Mouse (Mus musculus) layer of hippocampus, postnatal 10 days (tissue): ENCODE data around the gene Hoxc9. TPM values are rescaled to one million over a fixed set of nuclear protein-coding genes. Genes with fewer than 3 reads are reported as not detected.

Source experiments
- DNase-seq, 2 experiments: peaks; one replicate each; pipeline ENCODE4 v3.0.0; 2021; ENCODE audit warnings: low spot score in 2 of 2
- long read RNA-seq: library from polyadenylated mRNA; stranded (forward); transcript quantifications from one replicate; pipeline ENCODE4 v2.0.0, GENCODE M21; 2023
- total RNA-seq, 2 experiments: library from RNA; stranded (reverse); gene quantifications; 2 replicates each; pipeline ENCODE4 v1.2.3; 2021

Gene Hoxc9
- not detected for total RNA-seq
- long read RNA-seq, result 0 reads

GRCm38 (mm10) chr15:102976171-102976570 is at the start of gene Hoxc9:
Gene Hoxc9 (plus strand): TSS chr15:102976439.
- no peak for DNase-seq

GRCm38 (mm10) chr15:102927032-102927645 is 49.1 kb upstream of the Hoxc9 start:
- DNase-seq, result no peak

- no peak for DNase-seq
Observed at GRCm38 (mm10) chr15:102931706-102932358, 44.4 kb upstream of the Hoxc9 start.

- no peak for DNase-seq
Observed at GRCm38 (mm10) chr15:102934438-102934837, 41.8 kb upstream of the Hoxc9 start.

- no peak for DNase-seq
Observed at GRCm38 (mm10) chr15:102934897-102935296, 41.3 kb upstream of the Hoxc9 start.

GRCm38 (mm10) chr15:102936279-102936972 is 39.8 kb upstream of the Hoxc9 start, which contains the start of gene Hoxc12:
Gene Hoxc12 (plus strand): TSS chr15:102936757.
- DNase-seq, result no peak

- no peak for DNase-seq
Observed at GRCm38 (mm10) chr15:102937036-102937666, 39.1 kb upstream of the Hoxc9 start.

- DNase-seq, result no peak
Observed at GRCm38 (mm10) chr15:102939256-102940155, 36.7 kb upstream of the Hoxc9 start.

- no peak for DNase-seq
Observed at GRCm38 (mm10) chr15:102942739-102943467, 33.3 kb upstream of the Hoxc9 start.

GRCm38 (mm10) chr15:102943468-102943813 is 32.8 kb upstream of the Hoxc9 start:
- DNase-seq, result no peak

- no peak for DNase-seq
Observed at GRCm38 (mm10) chr15:102945185-102946077, 30.8 kb upstream of the Hoxc9 start.

- no peak for DNase-seq
Observed at GRCm38 (mm10) chr15:102947276-102947675, 29.0 kb upstream of the Hoxc9 start.

GRCm38 (mm10) chr15:102948842-102949241 is 27.4 kb upstream of the Hoxc9 start:
- no peak for DNase-seq

- no peak for DNase-seq
Observed at GRCm38 (mm10) chr15:102949696-102950095, 26.5 kb upstream of the Hoxc9 start.

GRCm38 (mm10) chr15:102950877-102951276 is 25.4 kb upstream of the Hoxc9 start:
- DNase-seq, result no peak

- no peak for DNase-seq
Observed at GRCm38 (mm10) chr15:102953561-102953960, 22.7 kb upstream of the Hoxc9 start.

GRCm38 (mm10) chr15:102954192-102955006 is 21.8 kb upstream of the Hoxc9 start, which contains the start of gene Hoxc11:
Gene Hoxc11 (plus strand): TSS chr15:102954427.
- no peak for DNase-seq

- no peak for DNase-seq
Observed at GRCm38 (mm10) chr15:102955007-102955382, 21.2 kb upstream of the Hoxc9 start.
